10 mouse cellular contexts compared by ENCODE assay signal in the genomic region with DNA sequence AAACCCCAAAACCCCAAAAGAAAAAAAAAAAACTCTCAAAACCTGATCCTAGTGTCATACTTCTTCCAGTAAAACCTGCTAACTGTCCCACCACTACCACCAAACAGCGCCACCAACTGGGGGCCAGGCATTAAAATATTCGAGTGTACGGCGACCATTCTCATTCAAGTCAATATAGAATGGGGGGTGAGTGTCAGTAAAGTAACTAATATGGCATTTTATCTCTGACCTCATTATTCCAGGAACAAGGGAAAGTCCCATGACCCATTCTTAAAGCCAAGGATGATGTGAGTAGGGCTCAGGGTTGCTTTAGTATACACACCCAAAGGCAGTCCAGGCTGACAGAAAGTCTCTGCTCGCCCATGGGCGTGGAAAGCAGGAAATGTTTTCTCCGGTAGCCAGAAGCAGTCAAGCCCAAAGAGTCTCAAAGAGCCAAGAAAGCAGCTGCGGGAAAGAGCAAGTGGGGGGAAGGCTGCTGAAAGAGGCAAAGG. TPM values are rescaled to one million over a fixed set of nuclear protein-coding genes. Genes with fewer than 3 reads are reported as not detected.
DNase-seq lines count a peak whose midpoint lies in the region; ATAC-seq and TF ChIP-seq lines count a peak whose summit lies in the region.
"Had no signal": no experiment of that assay in that cellular context is flagged by ENCODE, and none has a peak within 500 bp of the region (broad histone marks: within the 10 kb centered on the region; RNA-seq: fewer than 3 reads in every experiment).

No protein-coding gene starts in this region.

- peak; percentile 53 for TF ChIP-seq CTCF in midbrain, postnatal 0 days (IDR thresholded peaks at IDR 0.05)

- no peak overlapping the region for H3K27ac ChIP-seq in midbrain, postnatal 0 days (ENCODE audit: low read depth, low read length)
- no peak overlapping the region for H3K27ac ChIP-seq in midbrain, embryonic 14.5 days (replicated peaks; ENCODE audit: low read depth, low read length)
- H3K27ac ChIP-seq: heart, embryonic 13.5 days; midbrain, embryonic 12.5 days had no signal

- peak; percentile 65 to 70 for DNase-seq in cerebellum, postnatal 10 days
- DNase-seq in midbrain, postnatal 0 days (ENCODE audit: low spot score) = no peak
- no peak for DNase-seq in midbrain, embryonic 14.5 days
- peak; percentile 53 for DNase-seq in embryo, embryonic 10.5 days (ENCODE audit: low spot score)
- peak; percentile 65 for DNase-seq in lung, postnatal 14 days
- DNase-seq in layer of hippocampus, postnatal 36 days = no peak

- H3K36me3 ChIP-seq in midbrain, postnatal 0 days (ENCODE audit: insufficient read depth, low read length) = no peaks in the 10 kb centered on the region
- H3K36me3 ChIP-seq in midbrain, embryonic 14.5 days (ENCODE audit: control insufficient read depth, insufficient read depth, low read length) = no peaks in the 10 kb centered on the region
- H3K36me3 ChIP-seq: heart, embryonic 13.5 days; midbrain, embryonic 12.5 days had no signal

- no peak overlapping the region for H3K4me2 ChIP-seq in midbrain, postnatal 0 days (ENCODE audit: low read depth, low read length, poor library complexity, severe bottlenecking)
- H3K4me2 ChIP-seq in midbrain, embryonic 14.5 days (ENCODE audit: low read length) = no peak overlapping the region
- H3K4me2 ChIP-seq: heart, embryonic 13.5 days; midbrain, embryonic 12.5 days had no signal

- H3K27me3 ChIP-seq in midbrain, postnatal 0 days (ENCODE audit: insufficient read depth, low read length) = no peaks in the 10 kb centered on the region
- no peaks in the 10 kb centered on the region for H3K27me3 ChIP-seq in midbrain, embryonic 14.5 days (ENCODE audit: control insufficient read depth, insufficient read depth, low read length)

- WGBS in midbrain, postnatal 0 days = 36% methylated on average over 8 of the region's 8 CpGs
- 47% methylated on average over 8 of the region's 8 CpGs for WGBS in midbrain, embryonic 14.5 days

- ATAC-seq in cerebellum, adult (ENCODE audit: insufficient number of reproducible peaks, low FRiP score, low TSS enrichment) = no peak
- no peak for ATAC-seq in midbrain, postnatal 0 days (ENCODE audit: low FRiP score)
- ATAC-seq in midbrain, embryonic 14.5 days (ENCODE audit: low FRiP score, low TSS enrichment) = no peak
- ATAC-seq in monocyte, adult 5-6 weeks (replicated peaks; ENCODE audit: insufficient number of reproducible peaks, low FRiP score, low TSS enrichment, poor library complexity, severe bottlenecking) = no peak

- H3K4me1 ChIP-seq in midbrain, postnatal 0 days (ENCODE audit: insufficient read depth, low read length) = 0 out of 2 replicates have a peak, but pooled peaks cover 2% of the 10 kb centered on the region
- H3K4me1 ChIP-seq in midbrain, embryonic 14.5 days (ENCODE audit: control insufficient read depth, insufficient read depth, low read length) = no peaks in the 10 kb centered on the region

- H3K9me3 ChIP-seq in midbrain, postnatal 0 days (ENCODE audit: low read length) = no peaks in the 10 kb centered on the region
- no peaks in the 10 kb centered on the region for H3K9me3 ChIP-seq in midbrain, embryonic 14.5 days (ENCODE audit: control insufficient read depth, low read length)
- H3K9me3 ChIP-seq: heart, embryonic 13.5 days; midbrain, embryonic 12.5 days had no signal

- H3K9ac ChIP-seq in midbrain, postnatal 0 days (replicated peaks; ENCODE audit: low read length, poor library complexity, severe bottlenecking) = no peak overlapping the region
- H3K9ac ChIP-seq in midbrain, embryonic 14.5 days (replicated peaks; ENCODE audit: low read length) = no peak overlapping the region
- H3K9ac ChIP-seq: heart, embryonic 13.5 days; midbrain, embryonic 12.5 days had no signal

- no peak overlapping the region for H3K4me3 ChIP-seq in midbrain, postnatal 0 days (ENCODE audit: low read depth, low read length)
- H3K4me3 ChIP-seq in midbrain, embryonic 14.5 days (replicated peaks; ENCODE audit: low read depth, low read length) = no peak overlapping the region
- H3K4me3 ChIP-seq: heart, embryonic 13.5 days; midbrain, embryonic 12.5 days had no signal

RNA-seq across cellular contexts. Expression of gene Mfsd6l, which starts 2.0 kb away (rescaled TPM):
- 0.11 and 0.33 TPM in 2 replicates for total RNA-seq in midbrain, postnatal 0 days (2014; rRNA removed)
- polyA plus RNA-seq in midbrain, postnatal 0 days (2015; fragmentation: Nextera tagmentation; extraction: Ambion mirVana) = 0.19 TPM in 1 of 2 replicates, not detected in the other
- not detected in 2 replicates for polyA plus RNA-seq in midbrain, embryonic 14.5 days (2014; fragmentation: Nextera tagmentation; extraction: Ambion mirVana)
- 0.11 to 1.2 TPM (median 0.48 TPM) in 3 replicates for total RNA-seq in monocyte, adult 5-6 weeks (2017)
- total RNA-seq in layer of hippocampus, postnatal 36 days (2021) = not detected
- polyA plus RNA-seq: heart, embryonic 13.5 days; midbrain, embryonic 12.5 days had no signal

RNA-seq across cellular contexts. Expression of gene Ccdc42, which starts 32.8 kb away (rescaled TPM):
- 0.33 TPM in 1 of 2 replicates, not detected in the other for total RNA-seq in midbrain, postnatal 0 days (2014; rRNA removed)
- 0.37 and 0.51 TPM in 2 replicates for polyA plus RNA-seq in midbrain, postnatal 0 days (2015; fragmentation: Nextera tagmentation; extraction: Ambion mirVana)
- polyA plus RNA-seq in midbrain, embryonic 14.5 days (2014; fragmentation: Nextera tagmentation; extraction: Ambion mirVana) = 0.36 TPM in 1 of 2 replicates, not detected in the other
- total RNA-seq in monocyte, adult 5-6 weeks (2017) = 0.96 TPM in 1 of 3 replicates, not detected in the others
- total RNA-seq in layer of hippocampus, postnatal 36 days (2021) = 1 to 10 TPM; 2.3 to 2.4 TPM

RNA-seq across cellular contexts. Expression of gene Pik3r6, which starts 51.2 kb away (rescaled TPM):
- total RNA-seq in midbrain, postnatal 0 days (2014; rRNA removed) = 1.8 and 2.2 TPM in 2 replicates
- 1.2 and 1.5 TPM in 2 replicates for polyA plus RNA-seq in midbrain, postnatal 0 days (2015; fragmentation: Nextera tagmentation; extraction: Ambion mirVana)
- 0.86 and 1.5 TPM in 2 replicates for polyA plus RNA-seq in midbrain, embryonic 14.5 days (2014; fragmentation: Nextera tagmentation; extraction: Ambion mirVana)
- 12.6 to 14.2 TPM (median 13.9 TPM) in 3 replicates for total RNA-seq in monocyte, adult 5-6 weeks (2017)
- total RNA-seq in layer of hippocampus, postnatal 36 days (2021) = 1 to 10 TPM; 1.5 to 2.5 TPM

Comparison
In these comparisons a context has a peak if more than half of its experiments do, and no peak if none do; other contexts are left out.
1. DNase-seq: peak in cerebellum, postnatal 10 days (2 of 2), embryo, embryonic 10.5 days (single experiment) and lung, postnatal 14 days (single experiment); none in midbrain, postnatal 0 days (single experiment), midbrain, embryonic 14.5 days (single experiment) and layer of hippocampus, postnatal 36 days (0 of 2).